Comparison of ENCODE assay signal across 15 mouse cellular contexts in genomic region chr11:112121026-112121425, GRCm38 (mm10).
A peak's percentile ranks its signal among the peaks of the same experiment; 100 is the strongest.
DNase-seq lines count a peak whose midpoint lies in the region.
"Had no signal": no experiment of that assay in that cellular context is flagged by ENCODE, and none has a peak within 500 bp of the region (broad histone marks: within the 10 kb centered on the region; RNA-seq: fewer than 3 reads in every experiment).

No protein-coding gene starts in this region.

- peak; percentile 1 for DNase-seq in adrenal gland, postnatal 10 days
- DNase-seq in adrenal gland, postnatal 25 days = no peak
- peak; percentile 11 for DNase-seq in layer of hippocampus, adult 11-12 months (ENCODE audit: low spot score)
- DNase-seq in layer of hippocampus, postnatal 10 days (ENCODE audit: low spot score in 2 of 2) = no peak
- peak; percentile 49 for DNase-seq in 3T3-L1 (ENCODE audit: low read depth, low spot score)
- DNase-seq in layer of hippocampus, adult 8-10 months (ENCODE audit: low spot score in 2 of 2) = peak; percentile 18 to 29
- DNase-seq in spleen, postnatal 4 days (ENCODE audit: low spot score in 2 of 2) = no peak
- DNase-seq in gastrocnemius, postnatal 4 days (ENCODE audit: low spot score in 2 of 2) = no peak
- DNase-seq: cerebellum, adult 11-12 months; gastrocnemius, adult 2 months; heart, postnatal 14 days; kidney, adult 8-10 months; kidney, postnatal 14 days; right cerebral cortex, postnatal 25 days; thymus, adult 2 months had no signal

Comparison
In these comparisons a context has a peak if more than half of its experiments do, and no peak if none do; other contexts are left out.
1. DNase-seq: peak in adrenal gland, postnatal 10 days (single experiment), layer of hippocampus, adult 11-12 months (single experiment), 3T3-L1 (single experiment) and layer of hippocampus, adult 8-10 months (2 of 2); none in adrenal gland, postnatal 25 days (single experiment), layer of hippocampus, postnatal 10 days (0 of 2), spleen, postnatal 4 days (0 of 2) and gastrocnemius, postnatal 4 days (0 of 2).